Mouse (Mus musculus) spleen, embryonic (tissue): ENCODE data around the gene Ola1.

Experiments
- CTCF ChIA-PET: fragments of 350-600 bp; sonication (Branson Sonifier 250); formaldehyde crosslinking; loops from one replicate; lab custom pipeline; 2022; lab: Charles Lee

Ola1 gene

GRCm38 (mm10) chr2:73069223-73069825 lies 149.4 kb downstream of the Ola1 start:
- CTCF ChIA-PET: no interaction called here

DNA sequence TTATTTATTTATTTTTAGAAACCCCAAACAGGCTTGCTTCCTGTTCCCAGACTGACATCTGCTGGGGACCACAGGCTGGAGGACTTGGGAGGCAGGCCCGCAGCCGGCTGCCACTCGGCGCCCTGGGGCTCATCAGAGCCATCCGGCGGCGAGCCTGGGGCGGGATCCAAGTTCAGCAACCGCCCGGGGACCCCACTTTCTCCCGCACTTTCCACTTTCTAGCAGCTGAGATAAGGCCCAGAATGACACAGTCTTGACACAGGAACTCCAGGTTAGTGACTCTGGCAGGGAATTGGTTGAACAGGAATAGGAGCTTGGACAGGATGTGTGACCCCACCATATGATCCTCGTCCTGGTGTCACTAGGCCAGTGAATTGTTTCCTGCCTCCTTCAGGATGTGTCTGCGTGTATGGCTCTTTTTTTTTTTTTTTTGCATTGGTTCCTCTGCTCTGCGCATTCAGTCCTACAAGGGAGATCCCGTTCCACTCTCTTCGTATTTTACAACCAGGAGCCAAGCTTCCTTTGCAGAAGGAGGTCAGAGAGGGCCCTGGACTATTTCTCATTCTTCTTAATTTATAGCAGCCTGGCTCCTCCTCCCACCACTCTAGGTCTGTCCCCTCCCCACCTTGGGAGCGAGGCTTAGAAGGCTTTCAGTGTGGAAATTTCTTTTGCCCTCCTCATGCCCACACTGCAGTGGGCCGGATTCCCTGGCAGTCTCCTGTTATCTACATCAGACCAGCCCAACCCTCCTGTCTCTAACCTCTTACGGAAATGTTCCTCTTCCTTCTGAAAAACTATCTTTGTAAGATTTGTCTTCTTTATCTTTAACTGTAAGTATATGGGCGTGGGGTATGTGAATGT lies 152.2 kb downstream of the Ola1 start:
- CTCF ChIA-PET: interaction anchor here (0.6 kb wide), 1 partner anchor 334 kb away, joined by 3 read pairs; no protein-coding TSS in a partner anchor

DNA sequence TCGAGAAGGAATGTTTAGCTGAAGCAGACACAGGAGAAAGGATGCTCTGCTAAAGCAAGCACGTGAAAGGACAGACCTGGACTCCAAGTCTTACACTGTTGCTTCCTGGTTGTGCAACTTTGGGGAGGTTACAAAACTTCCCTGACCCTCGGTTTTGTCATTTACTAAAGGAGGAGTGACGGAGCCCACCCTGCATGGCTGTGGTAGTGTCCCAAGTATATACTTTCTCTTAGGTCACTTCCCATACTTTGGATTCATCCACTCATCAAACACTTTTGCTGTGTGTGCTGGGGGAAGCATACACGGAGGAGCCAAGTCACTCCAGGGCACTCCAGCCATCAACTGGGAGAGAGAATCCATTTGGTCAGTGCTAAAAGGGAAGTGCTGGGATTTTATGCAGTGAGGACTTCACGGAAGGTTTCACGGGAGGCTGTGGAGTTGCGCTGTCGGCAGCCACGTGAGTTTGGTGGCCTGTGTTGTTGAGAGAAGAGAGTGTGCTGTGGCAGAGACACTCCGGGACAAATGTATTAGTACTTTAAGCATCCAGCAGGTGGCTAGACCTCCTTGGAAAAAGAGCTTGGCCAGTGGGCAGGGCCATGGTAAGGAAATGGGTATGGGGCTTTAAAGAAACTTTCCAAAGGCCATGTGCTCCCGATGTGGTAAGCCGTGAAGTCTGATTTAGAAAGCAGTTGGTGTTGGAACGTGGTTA lies 154.7 kb downstream of the Ola1 start:
- CTCF ChIA-PET: no interaction called here

GRCm38 (mm10) chr2:73060259-73060585 lies 158.5 kb downstream of the Ola1 start:
- CTCF ChIA-PET: interaction anchor here (0.6 kb wide), 1 partner anchor 114 kb away, joined by 4 read pairs; no protein-coding TSS in a partner anchor

- CTCF ChIA-PET: interaction anchor here (0.6 kb wide), 1 partner anchor 113 kb away, joined by 4 read pairs; no protein-coding TSS in a partner anchor
Observed at GRCm38 (mm10) chr2:73059550-73060258, 159.0 kb downstream of the Ola1 start.

DNA sequence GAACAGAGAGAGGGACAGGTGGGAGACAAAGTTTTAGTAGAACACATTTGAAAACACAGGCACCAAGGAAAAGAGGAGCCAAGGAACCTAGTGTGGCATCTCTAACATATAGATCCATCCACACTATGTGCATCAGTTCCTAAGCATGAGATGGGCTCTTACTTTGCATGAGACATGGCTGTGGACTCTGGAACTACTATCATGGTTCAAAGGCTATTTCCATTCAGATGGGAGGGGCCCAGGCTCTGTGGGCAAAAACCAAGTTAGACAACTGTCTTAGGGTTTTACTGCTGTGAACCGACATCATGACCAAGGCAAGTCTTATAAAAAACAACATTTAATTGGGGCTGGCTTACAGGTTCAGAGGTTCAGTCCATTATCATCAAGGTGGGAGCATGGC lies 160.4 kb downstream of the Ola1 start:
- CTCF ChIA-PET: no interaction called here

GRCm38 (mm10) chr2:73057589-73057988 lies 161.1 kb downstream of the Ola1 start:
- CTCF ChIA-PET: no interaction called here

GRCm38 (mm10) chr2:73056090-73056956 lies 162.4 kb downstream of the Ola1 start:
- CTCF ChIA-PET: interaction anchor here (0.7 kb wide), 1 partner anchor 79 kb away, joined by 6 read pairs; no protein-coding TSS in a partner anchor

- CTCF ChIA-PET: no interaction called here
Observed at GRCm38 (mm10) chr2:73053791-73054490, 164.8 kb downstream of the Ola1 start.

- CTCF ChIA-PET: interaction anchor here (0.7 kb wide), 1 partner anchor 69 kb away, joined by 14 read pairs; no protein-coding TSS in a partner anchor
Observed at GRCm38 (mm10) chr2:73050401-73050800, 168.3 kb downstream of the Ola1 start.

DNA sequence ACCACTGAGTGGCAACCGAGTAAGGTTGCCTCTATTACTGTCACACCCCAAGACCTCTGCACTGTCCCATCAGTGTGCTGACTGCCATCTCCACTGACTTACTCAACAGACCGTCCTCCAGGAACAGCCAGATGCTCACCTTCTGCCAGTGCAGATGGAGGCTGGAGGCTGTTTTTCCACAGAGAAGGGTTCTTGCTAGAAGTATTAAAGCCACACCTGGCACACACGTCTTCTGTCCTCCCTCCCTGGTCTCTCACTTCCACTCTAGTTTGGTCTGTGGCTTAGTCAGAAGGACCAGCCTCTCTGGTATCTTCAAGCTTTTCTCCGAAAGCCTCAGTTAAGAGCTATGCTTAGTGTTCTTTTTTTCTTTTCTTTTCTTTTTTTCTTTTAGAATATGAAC lies 168.7 kb downstream of the Ola1 start:
- CTCF ChIA-PET: interaction anchor here (0.7 kb wide), 1 partner anchor 69 kb away, joined by 14 read pairs; no protein-coding TSS in a partner anchor

GRCm38 (mm10) chr2:73049001-73049684 lies 169.6 kb downstream of the Ola1 start:
- CTCF ChIA-PET: no interaction called here

DNA sequence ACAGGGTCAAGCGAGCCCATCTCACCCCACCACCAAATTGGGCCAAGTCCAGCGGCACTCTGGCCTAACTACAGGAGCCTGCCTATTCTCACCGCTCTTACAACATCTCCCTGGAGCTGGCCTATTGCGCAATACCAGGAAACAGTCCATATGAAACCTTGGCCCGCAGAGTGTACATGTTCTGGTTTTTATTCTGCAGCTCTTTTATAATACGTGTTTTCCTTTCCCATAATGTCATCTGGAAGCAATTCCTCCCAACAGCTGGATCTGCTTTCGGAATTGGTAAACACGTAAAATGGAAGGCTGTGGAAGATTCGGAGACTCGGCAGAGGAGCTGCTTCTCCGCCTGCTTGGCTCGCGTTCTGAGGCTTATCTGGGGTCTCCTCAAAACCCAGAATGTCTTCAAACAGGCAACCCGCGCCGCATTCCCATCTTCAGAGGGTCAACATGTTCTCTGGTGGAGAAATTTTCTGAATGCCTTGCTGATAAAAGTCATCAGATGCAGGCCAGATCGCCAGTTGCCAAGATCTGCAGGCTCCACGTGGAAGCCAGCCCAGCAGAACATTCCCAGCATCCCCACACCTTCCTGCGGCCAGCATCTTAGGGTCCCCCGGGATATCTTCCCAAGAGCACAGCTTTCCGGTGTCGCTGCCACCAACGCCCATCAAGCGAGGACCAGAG lies 171.5 kb downstream of the Ola1 start:
- CTCF ChIA-PET: no interaction called here

DNA sequence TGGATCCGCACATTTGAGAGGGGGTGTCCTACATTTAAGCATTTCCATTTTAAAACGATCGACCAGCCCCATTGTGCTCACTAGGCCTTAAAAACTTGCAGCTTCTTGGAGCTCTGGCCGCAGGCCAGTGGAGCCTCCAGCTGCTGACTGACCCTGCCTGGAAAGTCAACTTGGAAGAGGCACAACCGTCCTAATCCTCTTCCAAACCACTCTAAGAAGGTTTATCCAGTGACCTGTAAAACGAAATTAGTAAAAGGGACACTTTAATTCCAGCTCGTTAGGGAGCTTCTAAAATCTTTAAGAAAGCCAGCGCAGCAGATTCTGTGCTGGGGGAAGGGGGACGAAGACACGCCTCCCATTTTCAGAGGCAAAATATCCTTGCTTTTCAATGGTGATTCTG lies 172.1 kb downstream of the Ola1 start:
- CTCF ChIA-PET: no interaction called here

GRCm38 (mm10) chr2:73045505-73045904 lies 173.2 kb downstream of the Ola1 start:
- CTCF ChIA-PET: no interaction called here
